Mouse (Mus musculus) activated CD4-positive, CD25-positive, alpha-beta regulatory T cell (primary cell): Measurements from ENCODE around the gene Pip4k2b. TPM values are rescaled to one million over a fixed set of nuclear protein-coding genes. Genes with fewer than 3 reads are reported as not detected.

Experiments
- polyA plus RNA-seq, 2 experiments: library from polyadenylated mRNA; unstranded; fragments of 100-300 nt; shearing (Covaris generic); gene quantifications; one replicate each; pipeline ENCODE4 v1.2.1; 2017

Pip4k2b gene
- 1 to 10 TPM; 1.5 to 4.1 TPM for polyA plus RNA-seq

DNA sequence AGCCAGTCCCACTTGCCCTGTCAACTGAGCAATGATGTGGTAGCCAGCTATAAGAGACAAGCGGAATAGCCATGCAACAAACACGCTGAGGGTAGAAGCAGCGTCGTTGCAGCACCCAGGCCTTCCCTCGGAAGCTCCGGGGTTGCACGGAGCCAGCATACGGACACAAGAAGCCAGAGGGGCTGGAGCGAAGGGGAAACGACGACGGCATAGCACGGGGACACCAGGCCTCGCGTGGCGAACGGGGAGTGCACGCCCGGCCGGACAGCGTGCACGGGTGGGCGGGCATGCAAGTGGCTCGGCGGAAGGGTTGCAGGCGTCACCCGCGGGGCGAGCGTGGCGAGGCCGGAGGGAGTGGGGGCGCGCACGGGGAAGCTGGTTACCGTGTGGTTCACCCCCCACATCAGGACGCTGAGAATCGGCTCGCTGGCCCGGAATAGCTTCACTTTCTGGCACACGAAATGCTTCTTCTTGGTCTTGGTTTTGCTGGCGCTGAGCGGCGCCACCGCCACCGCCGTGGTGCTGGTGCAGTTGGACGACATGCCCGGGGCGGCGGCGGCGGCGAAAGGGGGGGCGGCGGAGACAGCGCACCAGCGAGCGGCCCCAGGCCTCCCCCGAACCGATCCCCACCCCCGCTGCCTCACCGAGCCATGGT, at the start of gene Pip4k2b:
TSS of gene Pip4k2b (minus strand) at position 642 of the 655 bp plus-strand sequence.

GRCm38 (mm10) chr11:97781832-97782563, 37.5 kb upstream of the Pip4k2b start, which contains the start of gene Rpl23:
Gene Rpl23, minus strand, starts transcription at chr11:97782437.

GRCm38 (mm10) chr11:97775808-97776496, 31.4 kb upstream of the Pip4k2b start, which contains the start of gene 1700001P01Rik:
Gene 1700001P01Rik, minus strand, starts transcription at chr11:97775918.

DNA sequence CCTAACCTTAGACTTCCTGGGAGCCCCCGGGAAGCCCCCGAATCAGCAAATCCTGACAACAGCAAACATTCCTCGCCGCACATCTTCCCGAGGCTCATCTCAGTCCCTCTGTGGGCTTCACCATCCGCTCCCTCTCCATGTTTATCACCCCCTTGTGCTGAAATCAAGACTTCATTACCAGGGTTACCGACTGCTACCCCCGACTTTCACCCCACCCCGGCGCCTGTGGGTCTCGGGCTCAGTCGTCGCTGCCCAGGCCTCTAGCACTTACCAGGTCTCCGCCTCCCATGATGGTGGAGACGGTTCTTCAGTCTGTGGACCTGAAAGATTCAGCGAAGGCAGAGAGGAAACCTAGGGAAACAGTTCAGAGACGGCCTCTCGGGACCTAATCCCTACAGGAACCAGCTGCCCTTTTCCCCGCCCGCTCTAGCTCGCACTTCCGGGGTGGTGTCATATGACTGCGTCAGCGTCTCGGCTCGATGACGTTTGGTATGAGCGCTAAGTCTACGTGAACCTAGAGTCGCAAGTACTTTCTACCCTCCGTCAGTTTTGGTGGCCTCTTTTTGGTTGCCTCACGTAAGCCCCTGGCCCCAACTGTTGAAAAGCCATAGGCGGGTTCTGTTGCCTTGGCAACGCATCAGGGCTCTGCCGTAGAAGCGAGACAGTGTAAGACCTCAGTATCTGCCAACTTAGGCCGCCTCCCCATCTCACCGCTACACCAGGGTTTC, 21.8 kb upstream of the Pip4k2b start, which contains the start of gene Cwc25:
TSS of gene Cwc25 (minus strand) at position 403 of the 728 bp plus-strand sequence.

DNA sequence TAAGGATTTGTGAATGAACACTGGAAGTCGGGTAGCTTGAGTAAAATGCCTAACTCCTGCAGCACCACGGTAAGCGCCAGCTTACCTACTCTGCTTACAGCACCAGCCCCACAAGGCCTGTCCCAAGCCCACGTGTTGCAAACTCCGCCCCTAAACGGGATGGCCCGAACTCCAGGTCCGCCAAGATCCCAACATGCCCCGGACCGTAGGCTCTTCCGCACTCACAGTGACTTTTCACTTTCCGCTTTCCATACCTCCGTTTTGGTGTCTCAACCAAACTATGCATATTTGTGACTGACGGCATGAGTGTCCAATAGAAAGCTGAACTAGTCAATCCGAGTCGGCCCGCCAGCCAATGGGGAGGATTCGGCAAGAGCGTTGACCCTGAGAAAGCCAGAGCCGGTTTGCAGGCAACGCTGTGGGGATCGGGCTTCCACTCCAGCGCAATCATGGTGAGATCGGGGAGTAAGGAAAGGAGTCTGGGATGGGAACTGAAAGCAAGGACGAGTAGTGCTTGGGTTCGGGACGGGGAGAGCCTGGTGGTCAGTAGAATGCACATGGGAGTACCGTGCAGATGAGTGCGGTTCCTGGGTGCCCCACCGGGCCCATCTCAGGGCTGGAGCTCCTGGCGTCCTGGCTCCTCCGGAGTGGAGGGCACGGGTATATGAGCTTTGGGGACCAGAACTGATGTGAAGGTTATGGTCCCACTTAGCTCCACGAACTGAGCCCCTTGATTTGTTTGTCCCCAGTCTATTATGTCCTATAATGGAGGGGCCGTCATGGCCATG, 41.3 kb downstream of the Pip4k2b start, which contains the start of gene Psmb3:
TSS of gene Psmb3 (plus strand) at position 361 of the 788 bp plus-strand sequence.

DNA sequence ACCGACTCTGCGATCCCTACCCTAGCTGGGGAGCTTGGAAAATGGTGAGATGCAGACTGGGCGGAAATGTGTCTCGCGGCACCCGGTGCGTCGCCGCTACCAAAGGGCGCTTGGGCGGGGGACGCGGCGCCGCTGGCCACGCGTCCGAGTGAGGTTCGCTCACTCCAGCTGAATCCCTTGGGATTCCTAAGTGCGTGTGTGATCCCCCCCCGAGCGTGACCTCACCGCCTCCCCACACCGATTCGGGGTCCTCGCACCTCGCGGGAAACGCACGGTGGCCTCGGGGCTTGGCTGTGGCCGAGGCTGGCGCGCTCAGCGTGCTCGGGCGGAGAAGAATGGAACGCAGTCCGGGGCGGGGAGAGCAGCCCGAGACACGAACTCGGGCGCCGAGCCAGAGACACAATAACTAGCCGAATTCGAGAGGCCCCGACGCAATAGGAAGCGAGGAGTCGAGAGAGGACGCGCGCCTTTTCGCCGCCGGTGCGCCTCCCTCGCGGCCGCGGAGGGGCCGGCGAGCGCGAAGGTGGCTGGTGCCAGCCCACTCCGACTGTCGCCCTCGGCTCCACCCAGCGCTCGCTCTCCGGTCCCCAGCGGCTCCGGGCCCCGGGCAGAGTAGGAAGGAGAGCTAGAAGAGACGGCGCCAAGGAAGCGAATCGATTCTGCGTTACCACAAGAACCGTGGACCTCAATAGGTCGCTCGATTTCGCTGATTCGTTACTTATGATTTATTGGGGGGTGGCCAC, 44.3 kb downstream of the Pip4k2b start, which contains the start of gene Pcgf2:
TSS of gene Pcgf2 (minus strand) at position 495 of the 743 bp plus-strand sequence.

GRCm38 (mm10) chr11:97685613-97686321, 58.7 kb downstream of the Pip4k2b start, which contains the start of gene Cisd3:
Gene Cisd3, plus strand, starts transcription at chr11:97685826.

Other genes with a start within 250 kb of the Pip4k2b start
- not detected for gene 4933428G20Rik, start 244.4 kb downstream of the Pip4k2b start, polyA plus RNA-seq
- gene Srcin1, start 168.5 kb downstream of the Pip4k2b start, polyA plus RNA-seq, result under 1 TPM in 1 of 2 experiments, not detected in 1; 0.05 TPM
- 1 to 10 TPM; 8.9 to 9.1 TPM for gene Epop, start 115.0 kb downstream of the Pip4k2b start, polyA plus RNA-seq
- 10 to 100 TPM; 15.9 to 17.1 TPM for gene Mllt6, start 81.3 kb downstream of the Pip4k2b start, polyA plus RNA-seq
- gene Cisd3, start 58.9 kb downstream of the Pip4k2b start, polyA plus RNA-seq, result 100 to 1,000 TPM in 1 of 2 experiments, 10 to 100 TPM in 1; 92.2 to 123 TPM
- gene Pcgf2, start 44.2 kb downstream of the Pip4k2b start, polyA plus RNA-seq, result 1 to 10 TPM; 1.2 to 3.7 TPM
- gene Psmb3, start 41.3 kb downstream of the Pip4k2b start, polyA plus RNA-seq, result 100 to 1,000 TPM; 475 to 485 TPM
- 10 to 100 TPM; 16.0 to 24.9 TPM for gene Cwc25, start 21.9 kb upstream of the Pip4k2b start, polyA plus RNA-seq
- not detected for gene 1700001P01Rik, start 31.2 kb upstream of the Pip4k2b start, polyA plus RNA-seq
- 100 to 1,000 TPM; 356 to 584 TPM for gene Rpl23, start 37.7 kb upstream of the Pip4k2b start, polyA plus RNA-seq
- gene Lasp1, start 54.3 kb upstream of the Pip4k2b start, polyA plus RNA-seq, result 100 to 1,000 TPM; 135 to 219 TPM
- gene B230217C12Rik, start 96.1 kb upstream of the Pip4k2b start, polyA plus RNA-seq, result 1 to 10 TPM; 1.4 TPM
- gene Fbxo47, start 139.4 kb upstream of the Pip4k2b start, polyA plus RNA-seq, result under 1 TPM; 0.61 to 0.85 TPM
- gene Plxdc1, start 241.7 kb upstream of the Pip4k2b start, polyA plus RNA-seq, result 10 to 100 TPM in 1 of 2 experiments, 1 to 10 TPM in 1; 3.7 to 17.8 TPM